Mouse (Mus musculus) 3T3-L1 (cell line): ENCODE measurements around the gene Ckap5.
A peak's percentile ranks its signal among the peaks of the same experiment; 100 is the strongest.

Experiments
- DNase-seq: peaks from one replicate; pipeline ENCODE4 v3.0.0-alpha.2; 2015; ENCODE audit warnings: low read depth, low spot score

Gene Ckap5

DNA sequence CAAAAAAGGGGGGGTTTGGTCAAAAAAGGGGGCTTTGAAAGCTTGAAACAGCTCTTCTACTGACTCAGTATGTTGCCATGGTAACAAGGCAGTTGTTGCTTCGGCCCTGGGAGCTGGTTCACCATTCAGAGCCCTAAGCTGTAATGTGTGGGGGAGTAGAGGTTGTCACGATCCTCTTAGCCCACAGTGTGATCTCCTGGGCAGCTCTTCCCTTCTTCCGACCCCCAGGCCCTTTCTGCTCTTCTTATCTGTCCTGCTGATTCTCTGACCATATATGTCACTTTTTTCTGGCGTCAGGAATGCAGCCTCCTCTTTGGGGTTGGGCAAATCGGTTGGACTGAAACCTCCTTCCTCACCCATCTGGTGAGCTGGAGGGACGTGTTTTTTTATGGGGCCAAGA lies 126.3 kb downstream of the Ckap5 start:
- DNase-seq: peak; percentile 32

DNA sequence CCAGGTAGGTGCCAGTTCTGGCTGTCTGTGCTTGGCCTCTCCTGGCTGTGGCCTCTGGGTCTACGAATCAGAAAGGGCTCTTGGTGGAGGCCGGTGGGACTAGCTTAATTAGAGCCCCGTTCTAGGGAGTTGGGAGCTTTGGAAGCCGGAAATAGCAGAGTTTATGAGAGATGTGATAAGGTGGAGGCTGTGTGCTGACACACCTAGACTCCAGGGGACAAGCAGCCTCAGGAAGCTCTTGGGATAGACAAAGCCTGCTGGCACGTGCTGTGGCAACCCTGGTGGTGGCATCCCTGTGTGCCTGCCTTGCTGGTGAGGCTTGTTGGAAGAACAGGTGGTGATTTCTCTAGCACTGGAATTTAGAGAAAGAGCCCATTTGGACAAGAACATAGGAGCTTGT lies 128.8 kb downstream of the Ckap5 start:
- DNase-seq: no peak

DNA sequence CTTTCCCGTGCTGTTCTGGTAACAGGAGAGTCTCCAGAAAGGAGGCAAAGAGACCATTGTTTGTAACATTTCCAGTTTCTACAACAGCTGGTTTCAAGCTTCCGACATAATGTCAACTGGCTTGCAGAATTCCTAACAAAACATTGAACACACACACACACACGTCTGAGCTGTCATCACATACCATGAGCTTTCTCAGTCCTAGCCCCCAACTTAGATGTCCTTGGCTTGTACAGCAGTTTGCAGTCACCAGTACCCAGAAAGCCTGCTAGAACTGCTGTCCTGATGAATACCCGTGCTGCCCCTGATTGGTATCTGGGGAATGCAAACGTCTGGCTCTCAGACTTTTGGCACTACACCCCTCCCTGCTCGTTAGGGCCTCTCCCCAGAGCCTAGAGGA lies 129.3 kb downstream of the Ckap5 start:
- no peak for DNase-seq

DNA sequence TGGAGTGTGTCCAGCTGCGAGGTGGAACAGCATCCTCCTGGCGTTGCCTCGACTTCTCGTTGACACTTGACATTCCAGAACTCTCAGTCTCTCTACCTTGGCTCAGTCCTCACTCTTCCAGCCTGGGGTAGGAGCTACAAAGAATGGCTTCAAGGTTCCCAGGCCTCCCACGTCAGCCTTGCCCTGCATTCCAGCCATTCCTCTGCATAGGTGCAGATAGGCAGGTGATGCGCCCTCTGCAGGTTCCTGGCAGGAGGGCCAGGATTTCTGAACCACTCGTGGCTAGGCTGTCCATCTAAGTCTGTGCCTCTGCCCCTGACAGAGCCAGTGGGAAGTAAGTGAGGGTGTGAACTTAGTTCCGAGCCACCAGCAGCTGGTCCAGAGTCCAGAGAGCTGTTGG lies 130.2 kb downstream of the Ckap5 start:
- DNase-seq: no peak

DNA sequence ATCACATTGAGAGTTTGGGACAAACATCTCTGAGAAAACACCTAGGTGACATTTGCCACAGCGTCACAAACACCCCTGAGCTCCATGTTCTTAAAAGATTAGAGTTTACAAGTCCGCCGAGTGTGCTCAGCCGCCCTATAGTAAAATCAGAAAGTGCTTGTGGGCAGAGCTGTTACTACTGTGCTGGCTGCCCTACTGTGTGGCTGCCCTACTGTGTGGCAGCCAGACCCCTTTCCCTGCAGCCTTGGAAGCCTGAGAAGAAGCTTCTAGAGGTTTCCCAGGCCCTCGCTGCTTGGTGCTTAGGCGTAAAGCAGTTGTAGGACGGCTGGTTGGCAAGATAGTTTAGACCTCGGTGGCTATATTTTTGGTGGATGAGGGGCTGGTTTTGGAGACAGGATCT lies 133.1 kb downstream of the Ckap5 start:
- DNase-seq: no peak

DNA sequence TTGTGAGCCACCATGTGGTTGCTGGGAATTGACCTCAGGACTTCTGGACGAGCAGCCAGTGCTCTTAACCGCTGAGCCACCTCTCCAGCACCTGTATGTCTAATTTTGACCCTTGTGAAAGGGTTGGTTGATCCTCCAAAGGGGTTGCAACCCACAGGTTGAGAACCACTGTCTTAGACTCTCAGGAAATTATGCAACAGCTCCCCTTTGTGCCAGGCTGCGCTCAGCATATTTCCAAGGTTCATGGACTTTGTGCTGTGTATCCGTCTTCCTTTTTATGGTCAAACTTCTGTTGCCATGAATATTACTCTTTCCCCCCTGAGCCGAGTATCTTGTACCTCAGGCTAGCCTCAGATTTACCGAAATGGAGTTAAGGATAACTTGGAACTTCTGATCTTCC lies 134.4 kb downstream of the Ckap5 start:
- no peak for DNase-seq

DNA sequence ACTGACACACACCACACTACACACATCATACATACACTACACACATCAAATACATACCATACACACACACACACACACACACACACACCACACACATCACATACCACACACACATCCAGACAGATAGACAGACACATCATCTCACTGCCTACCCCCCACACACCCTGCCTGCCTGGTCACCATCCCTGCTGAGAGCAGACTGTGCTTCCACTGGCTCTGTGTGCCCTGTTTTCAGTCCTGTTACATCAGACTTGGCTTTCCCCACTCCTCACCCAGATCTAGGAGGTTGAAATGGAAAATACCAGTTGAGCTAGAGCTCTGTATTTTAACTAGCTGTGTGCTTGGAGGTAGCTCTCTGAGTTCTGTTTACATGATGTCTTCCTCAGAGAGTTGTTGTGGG lies 138.2 kb downstream of the Ckap5 start:
- peak; percentile 30 for DNase-seq

DNA sequence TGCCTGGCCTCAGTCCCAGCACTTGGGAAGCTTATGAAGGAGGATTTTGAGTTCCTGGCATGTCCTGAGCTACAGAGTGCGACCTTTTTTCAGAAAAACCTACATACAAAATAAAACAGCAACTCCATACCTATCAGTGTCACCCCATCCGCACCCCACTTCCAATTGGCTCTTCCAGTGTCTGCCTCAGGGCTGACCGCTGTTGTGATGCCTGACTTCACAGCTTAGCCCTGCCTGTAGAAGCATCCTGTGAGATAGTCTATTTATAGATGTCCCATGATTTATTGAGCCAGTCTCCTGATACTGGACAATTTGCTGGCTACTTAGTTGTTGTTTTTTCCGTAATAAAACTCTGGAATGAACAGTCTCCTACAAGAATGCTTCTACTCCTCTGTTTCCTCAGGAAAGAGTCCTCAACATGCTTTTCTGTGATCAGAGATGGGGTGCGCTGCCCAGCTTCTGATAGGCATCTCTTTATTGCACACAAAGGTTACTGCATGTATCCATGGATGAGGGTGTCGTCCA lies 139.9 kb downstream of the Ckap5 start:
- no peak for DNase-seq

DNA sequence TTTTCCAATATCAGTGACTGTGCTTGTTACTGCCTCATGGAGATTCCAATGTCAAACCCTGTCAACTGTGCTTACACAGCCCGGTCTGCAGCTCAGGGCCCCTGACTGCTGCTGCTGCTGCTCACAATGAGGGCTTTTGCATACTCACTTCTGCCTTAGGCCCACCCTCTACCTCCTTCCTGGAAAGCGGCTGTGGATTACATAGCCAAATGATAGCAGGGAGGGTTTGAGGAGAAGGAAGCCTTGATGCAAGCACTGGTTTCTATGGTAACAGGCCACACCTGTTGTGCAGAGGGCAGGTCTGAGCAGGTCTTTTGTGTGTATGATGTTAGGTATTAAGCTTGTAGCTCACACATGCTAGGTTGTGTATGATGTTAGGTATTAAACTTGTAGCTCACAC lies 141.2 kb downstream of the Ckap5 start:
- no peak for DNase-seq

DNA sequence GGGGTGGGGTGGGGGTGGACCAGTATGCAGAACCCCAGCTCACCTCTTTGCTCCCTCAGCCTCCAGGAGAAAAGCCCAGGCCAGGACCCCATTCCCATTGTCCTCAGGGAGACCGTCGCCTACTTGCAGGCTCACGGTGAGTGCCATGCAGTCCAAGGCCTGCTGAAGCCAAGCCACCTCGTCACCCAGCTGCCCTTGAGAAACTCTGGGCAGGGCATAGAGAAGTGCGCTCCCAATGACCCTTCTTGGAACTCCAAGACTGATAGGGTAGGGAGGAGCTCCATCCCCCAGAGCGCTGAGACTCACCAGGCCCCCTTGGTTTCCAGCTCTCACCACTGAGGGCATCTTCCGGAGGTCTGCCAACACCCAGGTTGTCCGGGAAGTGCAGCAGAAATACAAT lies 142.8 kb downstream of the Ckap5 start:
- no peak for DNase-seq

DNA sequence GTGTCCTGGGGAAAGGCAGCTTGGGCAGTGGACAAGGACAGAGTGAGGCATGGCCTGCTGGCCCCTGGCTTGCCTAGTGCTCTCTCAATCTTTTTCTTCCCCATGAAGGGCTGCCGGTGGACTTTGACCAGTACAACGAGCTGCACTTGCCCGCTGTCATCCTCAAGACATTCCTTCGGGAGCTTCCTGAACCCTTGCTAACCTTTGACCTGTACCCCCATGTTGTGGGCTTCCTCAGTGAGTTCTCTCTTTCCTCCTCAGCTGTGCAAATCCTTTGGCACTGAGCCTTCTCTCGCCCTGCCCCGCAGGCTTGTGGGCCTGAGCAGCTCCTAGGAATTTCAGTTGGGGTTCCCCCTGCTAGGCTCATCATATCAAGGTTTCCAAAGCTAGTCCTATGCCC lies 143.5 kb downstream of the Ckap5 start:
- DNase-seq: no peak
